Mouse (Mus musculus) ZHBTc4 (cell line): Measurements from ENCODE around the gene Tomm7.
"Not testable (repeated sequence)": the region's sequence is repeated elsewhere in the genome, so short reads cannot be mapped to it uniquely, and the experiment has no call there.

ENCODE experiments used
- DNase-seq: peaks from one replicate; pipeline ENCODE4 v3.0.0-alpha.2; 2011; ENCODE audit warnings: low read depth, low spot score

Gene Tomm7

GRCm38 (mm10) chr5:23851160-23851555, 7.2 kb upstream of the Tomm7 start:
- not testable (repeated sequence) for DNase-seq

- peak; percentile 95 for DNase-seq
Measured at GRCm38 (mm10) chr5:23850345-23851159, 6.6 kb upstream of the Tomm7 start.

- no peak for DNase-seq
Measured at GRCm38 (mm10) chr5:23845141-23845540, 1.2 kb upstream of the Tomm7 start.

GRCm38 (mm10) chr5:23844531-23844841, 525 bp upstream of the Tomm7 start:
- no peak for DNase-seq

GRCm38 (mm10) chr5:23838158-23838557, 5.8 kb downstream of the Tomm7 start:
- peak; percentile 57 for DNase-seq

GRCm38 (mm10) chr5:23835691-23836090, 8.3 kb downstream of the Tomm7 start:
- not testable (repeated sequence) for DNase-seq

GRCm38 (mm10) chr5:23830897-23831752, 12.8 kb downstream of the Tomm7 start:
- DNase-seq, result no peak

GRCm38 (mm10) chr5:23826321-23827004, 17.5 kb downstream of the Tomm7 start:
- DNase-seq, result peak; percentile 90

- peak; percentile 25 for DNase-seq
Measured at GRCm38 (mm10) chr5:23824171-23824733, 19.7 kb downstream of the Tomm7 start.

- DNase-seq, result no peak
Measured at GRCm38 (mm10) chr5:23822306-23822705, 21.7 kb downstream of the Tomm7 start.

- no peak for DNase-seq
Measured at GRCm38 (mm10) chr5:23816681-23817080, 27.3 kb downstream of the Tomm7 start.

GRCm38 (mm10) chr5:23814841-23815240, 29.1 kb downstream of the Tomm7 start:
- DNase-seq, result no peak

GRCm38 (mm10) chr5:23792726-23793125, 51.2 kb downstream of the Tomm7 start:
- no peak for DNase-seq

- DNase-seq, result no peak
Measured at GRCm38 (mm10) chr5:23789078-23789612, 54.8 kb downstream of the Tomm7 start.
